Mouse (Mus musculus): ENCODE data around the gene Nfe2l1. TPM values are rescaled to one million over a fixed set of nuclear protein-coding genes. Genes with fewer than 3 reads are reported as not detected.
A peak's percentile ranks its signal among the peaks of the same experiment; 100 is the strongest.
"Not testable (repeated sequence)": the region's sequence is repeated elsewhere in the genome, so short reads cannot be mapped to it uniquely, and the experiment has no call there.

Gene Nfe2l1
- polyA plus RNA-seq, 1 experiment from 2014 or later, result 72.8 TPM

DNA sequence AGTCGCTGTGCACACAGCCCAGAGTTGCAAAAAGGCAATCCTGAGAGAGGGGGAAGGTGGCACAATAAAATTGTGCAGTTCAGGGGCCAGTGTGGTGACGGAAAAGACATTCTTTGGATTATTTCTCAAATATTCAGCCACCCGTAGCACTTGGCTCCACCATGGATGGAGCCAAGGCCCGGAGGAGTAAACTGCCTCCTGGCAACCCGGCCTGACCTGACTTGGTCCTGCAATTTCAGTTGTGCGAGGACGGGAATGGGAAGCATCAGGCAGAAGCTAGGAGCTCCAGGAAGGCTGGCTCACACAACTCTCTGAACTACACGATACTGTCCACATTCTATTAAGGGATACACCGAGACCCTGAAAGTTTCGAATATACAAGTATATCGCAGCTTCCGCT, 32.8 kb upstream of the Nfe2l1 start:
- 58% methylated on average over 12 of the region's 12 CpGs for WGBS
- Histone ChIP-seq H3K4me2 (peak overlapping the region; percentile 81), H3K27ac (no peak overlapping the region), H3K9ac (no peak overlapping the region), H3K27me3 (peaks cover 13% of the 10 kb centered on the region; the same call in 1 of the 2 replicates), H3K4me1 (peaks cover 42% of the 10 kb centered on the region), H3K36me3 (replicated peaks) (no peaks in the 10 kb centered on the region), H3K9me3 (no peaks in the 10 kb centered on the region), H3K4me3 (replicated peaks) (no peak overlapping the region)
- ATAC-seq (ENCODE audit: low FRiP score), result no peak

DNA sequence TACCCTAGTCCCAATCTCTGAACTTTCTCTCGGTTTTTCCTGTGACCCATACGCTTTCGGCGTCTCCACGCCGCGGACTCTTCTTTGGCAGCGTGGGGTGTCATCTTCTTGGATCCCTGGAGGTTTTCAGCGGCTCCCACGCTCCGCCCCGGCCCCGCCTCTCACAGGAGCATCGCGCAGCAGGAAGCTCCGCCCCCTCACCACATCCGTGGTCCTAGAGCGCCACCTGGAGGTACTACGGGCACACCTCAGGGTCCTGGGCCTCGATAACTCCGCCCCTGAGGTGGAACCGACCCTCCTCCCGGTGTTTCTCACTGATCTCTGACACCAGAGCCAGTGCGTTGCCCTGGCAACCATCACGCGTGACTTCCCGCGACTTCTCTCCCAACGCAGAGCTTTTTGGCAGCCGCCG, 32.1 kb upstream of the Nfe2l1 start:
- Histone ChIP-seq H3K9ac (peak overlapping the region; percentile 57), H3K27ac (no peak overlapping the region), H3K9me3 (no peaks in the 10 kb centered on the region), H3K4me1 (peaks cover 38% of the 10 kb centered on the region), H3K27me3 (peaks cover 13% of the 10 kb centered on the region; the same call in 1 of the 2 replicates), H3K36me3 (replicated peaks) (no peaks in the 10 kb centered on the region), H3K4me3 (replicated peaks) (peak overlapping the region; percentile 46), H3K4me2 (peak overlapping the region; percentile 81)
- peak; percentile 82 for ATAC-seq (ENCODE audit: low FRiP score)
- under 1% methylated on average over 31 of the region's 31 CpGs for WGBS

DNA sequence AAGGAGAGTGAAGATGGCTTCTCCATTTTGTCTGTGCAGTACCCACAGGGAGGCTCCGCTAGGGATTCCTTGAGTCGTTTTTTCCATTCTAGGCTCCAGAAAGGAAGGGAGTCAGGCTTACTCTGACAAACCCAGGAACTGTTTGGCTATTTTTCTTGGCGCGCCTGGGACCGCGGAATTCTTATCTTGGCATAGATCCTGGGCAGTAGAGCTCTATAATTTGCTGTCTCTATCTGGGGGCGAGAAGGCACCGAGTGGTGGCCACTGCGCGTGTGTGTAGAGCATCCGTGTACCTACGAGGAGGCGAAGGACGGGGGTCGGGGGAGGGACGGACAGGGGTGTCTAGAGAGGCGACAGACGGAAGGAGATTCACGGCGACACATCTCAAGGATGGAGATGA, 31.7 kb upstream of the Nfe2l1 start:
- Histone ChIP-seq H3K9me3 (no peaks in the 10 kb centered on the region), H3K27ac (no peak overlapping the region), H3K4me3 (replicated peaks) (peak overlapping the region; percentile 46), H3K4me1 (peaks cover 38% of the 10 kb centered on the region), H3K36me3 (replicated peaks) (no peaks in the 10 kb centered on the region), H3K4me2 (peak overlapping the region; percentile 81), H3K9ac (peak overlapping the region; percentile 57), H3K27me3 (peaks cover 13% of the 10 kb centered on the region; the same call in 1 of the 2 replicates)
- WGBS, result 1% methylated on average over 20 of the region's 20 CpGs
- peak; percentile 43; the same call in 1 of the 2 replicates for ATAC-seq (ENCODE audit: low FRiP score)

DNA sequence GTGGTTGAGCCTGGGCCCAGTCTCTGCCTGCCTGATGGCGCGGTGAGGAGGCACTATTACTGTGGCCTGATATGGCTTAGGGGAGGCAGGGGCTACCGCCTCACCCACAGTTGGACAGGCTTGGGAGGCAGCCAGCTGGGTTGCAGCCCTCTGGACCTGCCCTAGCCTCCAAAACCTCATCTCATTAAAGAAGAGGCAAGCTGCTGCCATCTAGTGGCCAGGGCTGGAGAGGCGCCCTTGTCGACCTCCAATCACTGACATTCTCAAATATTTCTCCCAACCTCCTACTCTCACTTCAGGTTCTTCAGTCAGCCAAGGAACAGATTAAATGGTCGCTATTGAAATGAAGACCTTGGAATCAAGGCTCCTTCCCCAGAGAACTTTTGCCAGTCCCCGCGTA, 30.8 kb upstream of the Nfe2l1 start:
- Histone ChIP-seq H3K4me2 (no peak overlapping the region), H3K27ac (no peak overlapping the region), H3K9me3 (no peaks in the 10 kb centered on the region), H3K27me3 (peaks cover 13% of the 10 kb centered on the region; the same call in 1 of the 2 replicates), H3K9ac (0 out of 2 replicates have a peak overlapping the region, but pooled peaks have one; percentile 1), H3K4me3 (replicated peaks) (no peak overlapping the region), H3K4me1 (peaks cover 38% of the 10 kb centered on the region), H3K36me3 (replicated peaks) (no peaks in the 10 kb centered on the region)
- 9% methylated on average over 8 of the region's 8 CpGs for WGBS
- peak; percentile 9; the same call in 1 of the 2 replicates for ATAC-seq (ENCODE audit: low FRiP score)

DNA sequence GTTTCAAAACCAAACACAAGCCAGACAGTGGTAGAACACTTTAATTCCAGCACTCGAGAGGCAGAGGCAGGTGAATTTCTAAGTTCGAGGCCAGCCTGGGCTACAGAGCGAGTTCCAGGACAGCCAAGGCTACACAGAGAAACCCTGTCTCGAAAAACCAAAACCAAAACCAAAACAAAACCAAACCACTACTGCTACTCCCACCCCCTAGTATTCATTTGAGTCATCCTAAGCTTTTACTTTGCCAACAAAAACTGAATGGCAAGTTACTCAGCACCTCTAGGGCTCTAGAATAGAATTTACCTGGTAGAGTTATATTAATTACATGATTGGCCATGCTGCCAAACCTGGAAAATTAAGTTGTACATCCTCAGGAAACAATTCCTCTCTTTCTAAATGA, 29.9 kb upstream of the Nfe2l1 start:
- H3K9ac ChIP-seq, result no peak overlapping the region
- no peak overlapping the region for H3K27ac ChIP-seq
- no peak for ATAC-seq (ENCODE audit: low FRiP score)
- peaks cover 38% of the 10 kb centered on the region for H3K4me1 ChIP-seq
- no peaks in the 10 kb centered on the region for H3K36me3 ChIP-seq (replicated peaks)
- 86% methylated on average over 4 of the region's 4 CpGs for WGBS
- H3K4me2 ChIP-seq, result no peak overlapping the region
- H3K4me3 ChIP-seq (replicated peaks), result no peak overlapping the region
- H3K9me3 ChIP-seq, result no peaks in the 10 kb centered on the region
- peaks cover 13% of the 10 kb centered on the region; the same call in 1 of the 2 replicates for H3K27me3 ChIP-seq

DNA sequence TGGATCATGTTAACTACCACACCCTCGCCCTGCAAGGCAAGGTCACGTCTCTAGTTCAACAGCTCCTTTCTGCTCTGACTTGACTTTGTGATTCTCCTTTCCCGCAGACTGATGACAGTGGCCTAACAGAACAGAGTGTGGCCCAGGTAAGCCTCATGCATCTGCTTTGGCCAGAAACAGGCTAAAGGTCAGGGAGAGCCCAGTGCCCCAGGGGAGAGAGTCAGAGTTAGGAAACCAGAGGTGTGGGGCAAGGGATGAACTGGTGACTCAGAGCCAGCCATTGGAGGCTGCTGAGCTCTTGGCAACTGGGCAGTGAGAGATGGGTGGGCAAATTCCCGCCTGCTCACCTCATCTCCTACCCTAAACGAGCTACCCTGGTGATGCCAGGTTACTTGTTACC, 27.7 kb upstream of the Nfe2l1 start:
- 0 out of 2 replicates have a peak, but pooled peaks cover 5% of the 10 kb centered on the region for H3K27me3 ChIP-seq
- H3K4me2 ChIP-seq, result no peak overlapping the region
- no peaks in the 10 kb centered on the region for H3K36me3 ChIP-seq (replicated peaks)
- H3K9me3 ChIP-seq, result no peaks in the 10 kb centered on the region
- ATAC-seq (ENCODE audit: low FRiP score), result no peak
- H3K9ac ChIP-seq, result no peak overlapping the region
- 76% methylated on average over 5 of the region's 5 CpGs for WGBS
- H3K27ac ChIP-seq, result no peak overlapping the region
- no peak overlapping the region for H3K4me3 ChIP-seq (replicated peaks)
- peaks cover 19% of the 10 kb centered on the region for H3K4me1 ChIP-seq

DNA sequence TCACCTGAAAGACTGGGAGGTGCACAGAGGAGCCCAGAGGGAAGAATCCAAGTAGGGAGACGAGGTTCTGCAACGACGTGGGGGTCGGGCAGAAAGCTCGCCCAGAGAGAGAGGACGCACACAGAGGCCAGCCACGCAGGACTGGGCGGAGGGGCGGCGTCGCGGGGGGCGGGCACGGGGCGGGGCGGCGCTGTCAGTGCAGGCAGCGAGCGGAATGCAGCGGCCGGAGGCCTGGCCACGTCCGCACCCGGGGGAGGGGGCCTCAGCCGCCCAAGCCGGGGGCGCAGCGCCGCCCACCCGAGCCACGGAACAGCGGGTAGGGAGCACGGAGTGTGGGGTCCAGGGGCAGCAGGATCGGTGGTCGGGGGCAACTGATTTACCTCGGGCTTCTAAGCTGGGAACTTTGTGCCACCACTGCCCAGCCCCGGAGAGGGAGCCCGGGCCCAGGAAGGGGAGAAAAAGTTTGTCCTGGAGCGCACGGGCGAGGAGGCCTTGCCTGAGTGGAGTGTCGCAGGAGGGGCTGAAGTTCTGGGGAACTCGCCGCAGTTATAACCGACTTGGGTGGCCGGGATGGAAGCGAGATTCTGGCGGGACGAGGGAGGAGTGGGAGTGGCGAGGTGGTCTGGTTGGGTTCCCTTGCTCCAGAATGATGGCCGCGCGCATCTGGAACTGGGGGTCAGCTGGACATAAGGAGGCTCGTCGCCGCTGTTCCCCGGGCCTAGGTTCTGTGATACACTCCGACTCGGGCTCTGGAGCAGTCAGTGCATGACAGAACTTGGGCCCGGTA, 20.1 kb upstream of the Nfe2l1 start, which contains the start of gene Copz2:
Copz2 (plus strand) TSS at position 190 of the 787 bp plus-strand sequence.
- peaks cover 10% of the 10 kb centered on the region for H3K4me1 ChIP-seq
- no peaks in the 10 kb centered on the region for H3K9me3 ChIP-seq
- H3K27ac ChIP-seq, result no peak within 1 kb of the TSS
- H3K4me3 ChIP-seq (replicated peaks), result peak within 1 kb of the TSS; percentile 53
- no peaks in the 10 kb centered on the region for H3K36me3 ChIP-seq (replicated peaks)
- ATAC-seq (ENCODE audit: low FRiP score), result peak; percentile 61; the same call in 1 of the 2 replicates
- peak within 1 kb of the TSS; percentile 96 for H3K4me2 ChIP-seq
- peak within 1 kb of the TSS; percentile 61 for H3K9ac ChIP-seq
- 2% methylated on average over 55 of the region's 60 CpGs for WGBS
- H3K27me3 ChIP-seq, result peaks cover 15% of the 10 kb centered on the region

DNA sequence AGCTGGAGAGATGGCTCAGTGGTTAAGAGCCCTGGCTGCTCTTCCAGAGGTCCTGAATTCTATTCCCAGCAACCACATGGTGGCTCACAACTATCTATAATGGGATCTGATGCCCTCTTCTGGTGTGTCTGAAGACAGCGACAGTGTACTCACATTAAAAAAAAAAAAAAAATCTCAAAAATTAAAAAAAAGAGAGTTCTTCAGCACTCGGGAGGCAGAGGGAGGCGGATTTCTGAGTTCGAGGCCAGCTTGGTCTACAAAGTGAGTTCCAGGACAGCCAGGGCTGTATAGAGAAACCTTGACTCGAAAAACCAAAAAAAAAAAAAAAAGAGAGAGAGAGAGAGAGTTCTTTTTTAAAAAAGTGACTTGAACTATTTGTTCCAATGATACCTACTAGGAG, 19.4 kb upstream of the Nfe2l1 start:
- 74% methylated on average over 5 of the region's 5 CpGs for WGBS
- H3K9me3 ChIP-seq; H3K27ac ChIP-seq; H3K36me3 ChIP-seq (replicated peaks); H3K9ac ChIP-seq; ATAC-seq (ENCODE audit: low FRiP score); H3K4me3 ChIP-seq (replicated peaks): not testable (repeated sequence)
- H3K27me3 ChIP-seq, result peaks cover 15% of the 10 kb centered on the region
- H3K4me1 ChIP-seq, result peaks cover 10% of the 10 kb centered on the region
- H3K4me2 ChIP-seq, result peak overlapping the region; percentile 96

DNA sequence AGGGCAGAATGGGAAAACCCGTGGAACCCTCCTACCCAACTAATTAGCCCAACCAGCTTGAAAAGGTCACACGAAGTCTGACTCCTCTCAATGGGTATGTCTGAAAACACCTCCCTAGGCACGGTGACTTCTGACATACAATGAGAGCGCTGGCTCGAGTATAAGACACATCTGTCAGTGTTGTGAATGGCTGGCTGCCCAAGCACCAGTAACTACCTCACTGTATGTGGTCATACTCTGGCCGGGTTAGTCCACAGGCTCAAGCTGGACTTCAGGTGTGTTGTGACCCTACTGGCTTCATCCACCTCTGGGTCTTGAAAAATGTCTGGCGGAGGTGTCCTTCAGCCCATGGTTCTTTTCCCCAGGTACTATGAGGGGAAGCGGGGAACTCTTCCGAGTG, 18.9 kb upstream of the Nfe2l1 start:
- Histone ChIP-seq H3K27ac (no peak overlapping the region), H3K4me1 (peaks cover 10% of the 10 kb centered on the region), H3K36me3 (replicated peaks) (no peaks in the 10 kb centered on the region), H3K4me2 (no peak overlapping the region), H3K9me3 (no peaks in the 10 kb centered on the region), H3K27me3 (peaks cover 15% of the 10 kb centered on the region), H3K4me3 (replicated peaks) (no peak overlapping the region), H3K9ac (no peak overlapping the region)
- ATAC-seq (ENCODE audit: low FRiP score), result no peak
- WGBS, result 57% methylated on average over 9 of the region's 9 CpGs

DNA sequence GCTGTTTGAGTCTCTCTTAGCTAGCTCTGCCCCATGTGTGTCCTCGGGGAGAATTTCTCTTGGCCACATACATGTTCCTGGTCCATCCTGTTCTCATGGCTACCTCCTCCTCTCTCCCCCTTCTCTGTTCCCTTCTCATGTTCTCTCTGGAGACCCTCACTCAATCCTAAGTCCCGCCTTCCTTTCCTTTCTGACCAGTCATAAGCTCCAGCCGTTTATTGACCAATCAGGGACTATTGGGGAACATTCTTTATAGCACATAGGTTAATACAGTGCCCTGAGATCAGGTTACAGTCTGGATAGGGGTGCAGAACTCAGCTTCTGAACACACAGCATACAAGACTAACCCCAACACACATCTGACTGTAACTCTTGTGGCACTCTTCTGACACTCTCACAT, 17.5 kb upstream of the Nfe2l1 start:
- WGBS, result 56% methylated on average over 3 of the region's 3 CpGs
- no peaks in the 10 kb centered on the region for H3K36me3 ChIP-seq (replicated peaks)
- H3K9me3 ChIP-seq, result no peaks in the 10 kb centered on the region
- peaks cover 15% of the 10 kb centered on the region for H3K27me3 ChIP-seq
- ATAC-seq (ENCODE audit: low FRiP score), result no peak
- no peak overlapping the region for H3K27ac ChIP-seq
- H3K9ac ChIP-seq, result no peak overlapping the region
- no peak overlapping the region for H3K4me2 ChIP-seq
- peaks cover 10% of the 10 kb centered on the region for H3K4me1 ChIP-seq
- H3K4me3 ChIP-seq (replicated peaks), result no peak overlapping the region

DNA sequence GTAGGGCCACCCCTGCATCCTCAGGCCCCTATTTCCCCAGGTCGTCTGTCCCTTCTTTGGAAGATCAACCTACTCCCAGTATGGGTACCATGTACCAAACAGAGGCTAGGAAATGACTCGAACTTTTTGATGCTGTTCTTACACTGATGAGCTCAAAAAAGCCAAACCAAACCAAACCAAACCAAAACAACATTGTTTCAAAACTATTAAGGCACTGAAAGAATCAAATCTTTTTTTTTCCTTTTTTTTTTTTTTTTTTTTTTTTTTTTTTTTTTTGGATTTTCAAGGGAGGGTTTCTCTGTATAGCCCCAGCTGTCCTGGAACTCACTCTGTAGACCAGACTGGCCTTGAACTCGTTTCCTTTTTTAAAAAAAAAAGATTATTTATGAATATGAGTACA, 13.9 kb upstream of the Nfe2l1 start:
- no peaks in the 10 kb centered on the region for H3K36me3 ChIP-seq (replicated peaks)
- no peak overlapping the region for H3K27ac ChIP-seq
- ATAC-seq (ENCODE audit: low FRiP score), result no peak
- WGBS, result 61% methylated on average over 3 of the region's 3 CpGs
- H3K4me2 ChIP-seq, result no peak overlapping the region
- no peak overlapping the region for H3K4me3 ChIP-seq (replicated peaks)
- H3K4me1 ChIP-seq, result peaks cover 5% of the 10 kb centered on the region; the same call in 1 of the 2 replicates
- no peaks in the 10 kb centered on the region for H3K9me3 ChIP-seq
- H3K27me3 ChIP-seq, result peaks cover 1% of the 10 kb centered on the region; the same call in 1 of the 2 replicates
- no peak overlapping the region for H3K9ac ChIP-seq

DNA sequence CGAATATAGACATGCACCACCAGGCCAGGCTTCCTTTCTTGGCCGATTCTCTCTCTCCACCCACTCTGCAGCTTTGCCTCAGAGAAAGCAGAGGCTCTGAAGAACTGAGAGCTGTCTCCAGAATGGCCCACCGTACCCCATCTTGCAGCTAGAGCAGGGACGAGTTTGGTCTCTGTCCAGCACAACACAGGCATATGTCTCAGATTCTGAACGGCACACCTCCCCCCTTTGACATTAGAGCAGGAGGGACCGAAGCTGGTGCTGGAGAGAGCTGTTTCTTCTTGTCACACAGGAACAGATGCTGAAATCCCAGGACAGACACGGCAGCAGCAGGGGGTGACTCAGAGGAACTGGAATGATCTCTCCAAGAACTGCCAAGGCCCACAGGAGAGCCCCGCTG, 10.5 kb upstream of the Nfe2l1 start:
- no peak for ATAC-seq (ENCODE audit: low FRiP score)
- H3K4me2 ChIP-seq, result no peak overlapping the region
- no peak overlapping the region for H3K27ac ChIP-seq
- H3K4me1 ChIP-seq, result peaks cover 5% of the 10 kb centered on the region; the same call in 1 of the 2 replicates
- 53% methylated on average over 8 of the region's 8 CpGs for WGBS
- no peaks in the 10 kb centered on the region for H3K27me3 ChIP-seq
- no peaks in the 10 kb centered on the region for H3K36me3 ChIP-seq (replicated peaks)
- no peak overlapping the region for H3K4me3 ChIP-seq (replicated peaks)
- no peak overlapping the region for H3K9ac ChIP-seq
- H3K9me3 ChIP-seq, result no peaks in the 10 kb centered on the region

DNA sequence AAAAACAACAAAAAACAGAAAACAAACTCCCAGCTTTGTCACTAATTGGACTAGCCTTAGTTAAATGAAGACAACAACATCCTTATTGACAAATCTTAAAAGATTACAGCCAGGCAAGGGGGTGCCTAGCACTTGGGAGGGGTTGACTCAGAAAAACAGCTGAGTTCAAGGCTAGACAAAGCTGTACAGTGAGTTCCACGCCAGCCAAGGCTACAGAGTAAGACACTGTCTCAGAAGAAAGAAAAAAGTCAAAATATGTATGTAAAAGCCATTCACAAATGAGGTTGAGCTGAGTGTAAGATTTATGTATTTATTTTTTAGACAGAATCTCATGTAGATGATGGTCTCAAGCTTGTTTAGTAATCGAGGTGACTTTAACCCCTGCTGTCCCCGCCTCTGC, 10.1 kb upstream of the Nfe2l1 start:
- H3K9ac ChIP-seq, result no peak overlapping the region
- no peak overlapping the region for H3K27ac ChIP-seq
- WGBS, result 79% methylated on average over 3 of the region's 3 CpGs
- no peak for ATAC-seq (ENCODE audit: low FRiP score)
- no peak overlapping the region for H3K4me2 ChIP-seq
- no peak overlapping the region for H3K4me3 ChIP-seq (replicated peaks)
- peaks cover 5% of the 10 kb centered on the region; the same call in 1 of the 2 replicates for H3K4me1 ChIP-seq
- no peaks in the 10 kb centered on the region for H3K9me3 ChIP-seq
- no peaks in the 10 kb centered on the region for H3K36me3 ChIP-seq (replicated peaks)
- no peaks in the 10 kb centered on the region for H3K27me3 ChIP-seq

Measured in forebrain, embryonic 12.5 days (tissue).